Mouse (Mus musculus): ENCODE results near the gene Wdr70.

Wdr70 gene

GRCm38 (mm10) chr15:8031211-8031610, 67.8 kb downstream of the Wdr70 start:
- no peak for DNase-seq (ENCODE audit: low read depth, low spot score)

DNA sequence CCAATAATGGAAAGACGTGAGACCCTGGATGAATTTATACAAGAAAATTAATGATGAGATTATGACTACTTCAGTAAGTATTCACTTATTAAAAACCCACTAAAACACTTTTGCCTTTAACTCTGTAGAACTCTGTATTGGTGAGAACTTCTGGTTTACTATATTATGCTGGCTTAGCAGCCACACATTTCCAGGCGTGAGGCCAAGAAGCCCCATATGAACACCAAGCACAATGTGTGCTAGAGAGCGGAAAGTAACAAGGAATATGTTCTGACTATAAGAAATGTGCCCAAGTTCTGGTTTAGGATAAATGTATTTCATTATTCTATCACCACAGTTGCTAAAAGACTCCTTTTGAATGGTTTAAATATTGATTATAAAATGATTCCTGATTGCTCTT, 68.4 kb downstream of the Wdr70 start:
- no peak for DNase-seq (ENCODE audit: low read depth, low spot score)

- DNase-seq (ENCODE audit: low read depth, low spot score) = no peak
These were observed 71.5 kb downstream of the Wdr70 start for GRCm38 (mm10) chr15:8027503-8027902.

DNA sequence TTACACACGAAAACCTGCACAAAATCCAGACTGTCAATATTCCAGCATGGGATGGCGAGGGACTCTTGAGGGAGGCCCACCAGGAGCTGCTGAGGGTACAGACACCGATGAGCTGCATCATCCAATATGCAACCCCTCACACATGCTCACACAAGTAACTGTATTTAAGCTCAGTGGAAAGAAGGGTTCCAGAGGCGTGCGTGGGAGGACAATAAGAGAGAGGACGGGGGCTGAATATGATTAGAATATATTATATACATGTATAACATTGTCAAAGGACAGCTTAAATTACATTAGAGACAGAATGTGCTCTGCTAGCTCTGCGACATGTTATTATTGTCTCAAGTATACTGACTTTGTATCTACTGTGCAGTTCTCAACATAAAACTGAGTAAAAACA, 87.6 kb downstream of the Wdr70 start:
- no peak for DNase-seq (ENCODE audit: low read depth, low spot score)

- DNase-seq (ENCODE audit: low read depth, low spot score) = peak; percentile 43
These were observed 91.6 kb downstream of the Wdr70 start for GRCm38 (mm10) chr15:8007413-8007812.

DNA sequence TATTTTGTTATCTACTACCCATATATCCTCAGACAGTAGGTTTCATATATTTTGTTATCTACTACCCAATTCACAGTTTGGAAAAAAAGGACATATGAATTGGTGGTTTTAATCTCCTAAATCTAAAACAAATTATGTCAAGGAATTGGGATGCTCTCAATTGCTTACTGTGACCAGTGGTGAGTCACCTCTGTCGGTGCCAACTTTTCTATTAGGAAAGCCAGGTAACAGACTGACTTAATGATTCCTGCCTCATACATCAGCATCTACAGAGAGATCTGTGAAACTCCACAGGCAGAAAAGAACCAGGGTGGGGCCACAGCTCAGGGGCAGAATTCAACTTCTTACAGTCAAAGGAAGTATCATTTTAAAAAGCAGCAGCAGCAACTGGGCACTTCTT, 93.0 kb downstream of the Wdr70 start:
- no peak for DNase-seq (ENCODE audit: low read depth, low spot score)

GRCm38 (mm10) chr15:8005506-8005905, 93.5 kb downstream of the Wdr70 start:
- no peak for DNase-seq (ENCODE audit: low read depth, low spot score)

DNA sequence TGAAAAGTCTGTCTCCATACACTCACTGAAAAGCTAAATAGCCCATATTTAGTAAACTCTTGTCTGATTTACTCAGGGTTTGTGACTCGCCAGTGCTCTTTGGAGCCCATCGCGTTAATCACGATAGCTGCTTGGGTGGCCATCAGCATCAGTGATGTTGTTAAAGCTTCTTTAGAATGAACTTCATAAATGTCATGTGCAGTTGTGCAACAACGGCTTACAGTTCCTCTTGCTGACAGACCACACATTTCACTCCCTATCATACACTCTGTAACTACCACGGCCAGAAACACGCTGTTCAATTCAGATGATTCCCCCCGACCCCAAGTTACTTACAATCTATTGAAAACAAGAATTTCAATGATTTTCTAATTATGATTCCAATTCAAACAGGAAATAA, 95.2 kb downstream of the Wdr70 start:
- DNase-seq (ENCODE audit: low read depth, low spot score) = no peak

- DNase-seq (ENCODE audit: low read depth, low spot score) = no peak
These were observed 100.0 kb downstream of the Wdr70 start for GRCm38 (mm10) chr15:7998843-7999546.

DNA sequence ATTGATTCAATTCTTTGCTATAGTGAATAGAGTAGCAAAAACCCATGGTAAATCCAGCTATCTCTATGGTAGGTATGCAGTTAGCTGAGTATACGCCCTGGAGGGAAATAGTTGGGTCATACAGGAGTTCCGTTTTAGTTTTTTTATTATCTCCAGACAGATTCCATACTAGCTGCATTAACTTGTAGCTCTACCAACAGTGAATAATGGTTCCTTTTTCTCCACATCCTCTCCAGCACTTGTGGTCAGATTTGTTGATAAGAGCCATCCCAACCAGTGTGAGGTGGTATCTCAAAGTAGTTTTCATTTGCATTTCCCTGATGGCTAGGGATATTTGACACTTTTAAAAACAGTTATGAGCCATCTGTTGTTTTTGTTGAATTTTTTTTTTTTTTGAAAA, 100.9 kb downstream of the Wdr70 start:
- DNase-seq (ENCODE audit: low read depth, low spot score) = no peak

- DNase-seq (ENCODE audit: low read depth, low spot score) = no peak
These were observed 105.3 kb downstream of the Wdr70 start for GRCm38 (mm10) chr15:7993721-7994120.

GRCm38 (mm10) chr15:7990101-7990500, 108.9 kb downstream of the Wdr70 start:
- no peak for DNase-seq (ENCODE audit: low read depth, low spot score)

DNA sequence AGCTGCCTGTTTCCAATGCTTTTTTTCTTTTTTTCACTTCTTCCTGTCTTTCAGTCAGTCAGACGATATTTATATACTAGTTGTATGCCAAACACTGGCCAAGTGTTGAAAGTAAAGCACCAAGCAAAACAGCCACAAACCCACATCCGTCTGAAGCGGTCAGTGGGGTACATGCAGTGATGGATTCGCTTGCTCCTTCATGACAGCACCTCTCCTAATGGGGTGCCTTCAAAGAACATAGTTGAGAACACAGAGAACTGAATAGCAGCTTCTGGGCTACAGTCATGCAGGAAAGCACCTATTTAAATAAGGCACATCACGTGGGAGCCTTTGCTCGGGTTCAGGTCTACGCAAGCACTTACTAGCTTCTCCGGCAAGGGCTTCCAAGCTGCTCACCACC, 111.6 kb downstream of the Wdr70 start:
- DNase-seq (ENCODE audit: low read depth, low spot score) = no peak

DNA sequence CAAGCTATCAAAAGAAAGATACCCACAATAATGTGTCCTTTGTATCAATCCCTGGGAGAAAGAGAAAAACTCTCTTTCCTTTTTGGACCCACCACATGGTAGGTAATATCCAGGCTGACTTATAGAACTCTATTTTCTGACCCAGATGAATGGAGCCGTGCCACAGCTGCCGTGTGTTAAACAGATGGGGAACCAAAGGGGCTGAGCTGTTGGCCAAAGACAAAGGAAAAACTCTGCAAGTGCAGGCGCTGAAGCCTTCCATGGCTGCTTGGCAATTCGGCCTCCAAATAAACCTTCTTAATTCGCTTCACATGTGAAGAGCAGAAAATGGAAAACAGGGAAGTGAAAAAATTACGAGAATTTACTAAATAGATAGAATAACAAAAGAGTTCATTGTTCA, 112.7 kb downstream of the Wdr70 start:
- peak; percentile 34 for DNase-seq (ENCODE audit: low read depth, low spot score)

- DNase-seq (ENCODE audit: low read depth, low spot score) = no peak
These were observed 120.4 kb downstream of the Wdr70 start for GRCm38 (mm10) chr15:7978640-7979039.

GRCm38 (mm10) chr15:7976775-7977174, 122.2 kb downstream of the Wdr70 start:
- no peak for DNase-seq (ENCODE audit: low read depth, low spot score)

DNA sequence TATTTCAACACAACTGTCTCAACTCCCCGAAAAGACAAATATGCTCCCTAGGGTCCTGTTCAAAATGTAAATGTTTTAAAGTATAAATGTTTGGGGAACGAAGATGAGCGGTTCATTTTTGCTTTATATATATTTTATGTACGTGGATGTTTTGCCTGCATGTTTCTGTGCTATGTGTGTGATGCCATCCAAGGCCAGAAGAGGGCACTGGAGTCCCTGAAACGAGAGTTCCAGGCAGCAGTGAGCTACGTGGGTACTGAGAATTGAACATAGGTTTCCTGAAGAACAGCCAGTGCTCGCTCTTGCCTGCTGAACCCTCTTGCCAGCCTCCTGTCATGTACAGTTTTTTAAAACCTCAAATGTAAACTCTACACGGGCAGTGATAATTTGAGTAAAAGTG, 124.6 kb downstream of the Wdr70 start:
- DNase-seq (ENCODE audit: low read depth, low spot score) = no peak

GRCm38 (mm10) chr15:7972528-7972927, 126.5 kb downstream of the Wdr70 start:
- DNase-seq (ENCODE audit: low read depth, low spot score) = no peak

DNA sequence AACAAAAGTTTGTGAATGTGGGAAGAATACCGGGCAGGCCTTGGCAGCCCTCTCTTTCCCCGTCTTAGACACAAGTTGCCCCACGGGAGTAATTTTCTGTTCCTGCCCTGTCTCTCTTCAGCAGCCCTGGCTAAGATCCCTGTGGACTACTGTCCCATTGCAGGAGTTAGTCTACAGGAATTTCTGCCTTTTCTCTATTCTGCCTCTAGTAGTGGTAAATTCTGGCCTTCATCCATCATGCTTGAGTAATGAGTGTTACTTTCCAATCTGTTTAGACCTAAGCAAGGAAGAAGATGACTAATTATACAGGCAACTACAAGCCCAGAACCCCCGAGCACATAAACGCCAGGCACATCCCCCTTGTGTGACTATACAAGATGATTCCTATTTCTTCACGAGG, 136.2 kb downstream of the Wdr70 start:
- no peak for DNase-seq (ENCODE audit: low read depth, low spot score)

DNA sequence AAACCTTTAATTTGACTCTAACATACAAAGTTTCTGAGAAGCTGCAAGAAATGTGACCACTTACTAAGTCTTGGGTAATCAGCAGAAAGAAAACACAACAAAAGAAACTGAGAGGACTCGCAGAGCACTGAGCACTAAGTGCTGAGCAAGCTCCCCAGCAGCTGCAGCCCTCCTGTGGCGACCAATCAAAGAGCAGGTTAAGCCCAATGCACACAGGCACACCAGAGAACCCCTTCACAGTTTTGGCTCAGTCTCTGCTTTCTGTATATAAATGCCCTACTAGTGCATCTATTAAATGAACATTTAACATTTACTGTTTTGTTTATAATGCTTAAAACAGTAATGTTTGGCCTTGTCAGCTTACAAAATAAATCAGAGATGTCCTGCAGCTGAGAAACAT, 137.5 kb downstream of the Wdr70 start:
- DNase-seq (ENCODE audit: low read depth, low spot score) = no peak

GRCm38 (mm10) chr15:7956899-7957298, 142.1 kb downstream of the Wdr70 start:
- no peak for DNase-seq (ENCODE audit: low read depth, low spot score)

- no peak for DNase-seq (ENCODE audit: low read depth, low spot score)
These were observed 148.4 kb downstream of the Wdr70 start for GRCm38 (mm10) chr15:7950561-7950960.

GRCm38 (mm10) chr15:7941690-7942089, 157.3 kb downstream of the Wdr70 start:
- no peak for DNase-seq (ENCODE audit: low read depth, low spot score)

- no peak for DNase-seq (ENCODE audit: low read depth, low spot score)
These were observed 163.3 kb downstream of the Wdr70 start for GRCm38 (mm10) chr15:7935571-7936165.
